Mouse (Mus musculus): ENCODE measurements at regions not wholly inside any gene's neighbourhood (a gene's known extent, or its start where the extent isn't known, plus 50 kb on each side); places are given as distances from the start of the nearest gene placed in this dataset.

DNA sequence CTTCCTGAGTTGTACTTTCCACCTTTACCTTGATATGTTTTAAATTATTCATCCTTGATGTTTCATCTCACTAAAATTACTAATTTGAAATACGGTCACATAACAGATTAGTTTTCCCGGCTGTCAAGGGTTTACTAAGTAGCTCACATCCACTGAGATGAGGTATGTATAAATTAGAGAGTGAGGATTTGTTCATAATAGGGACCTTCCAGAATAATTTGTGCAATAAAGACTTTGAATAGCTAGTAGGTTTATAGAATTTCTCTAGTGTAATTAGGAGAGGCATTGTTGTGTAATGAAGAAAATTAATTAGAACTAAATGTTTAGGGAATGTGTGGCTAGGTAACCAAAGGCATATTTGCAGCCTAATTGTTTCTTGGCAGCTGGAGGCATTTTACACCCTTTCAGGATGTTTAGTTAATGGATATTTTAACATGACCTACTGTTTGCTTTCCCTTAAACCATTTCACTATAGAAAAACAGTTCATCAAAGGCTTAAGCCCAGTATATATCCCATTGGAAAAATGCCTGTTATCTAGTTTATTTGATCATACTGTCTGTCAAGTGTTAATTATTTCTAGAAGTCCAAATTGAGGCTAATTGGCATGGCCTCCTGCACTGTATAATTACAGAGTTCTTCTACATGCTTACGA, 70.8 kb downstream of the Mat2b start:
- DNase-seq (ENCODE audit: low spot score), result no peak

DNA sequence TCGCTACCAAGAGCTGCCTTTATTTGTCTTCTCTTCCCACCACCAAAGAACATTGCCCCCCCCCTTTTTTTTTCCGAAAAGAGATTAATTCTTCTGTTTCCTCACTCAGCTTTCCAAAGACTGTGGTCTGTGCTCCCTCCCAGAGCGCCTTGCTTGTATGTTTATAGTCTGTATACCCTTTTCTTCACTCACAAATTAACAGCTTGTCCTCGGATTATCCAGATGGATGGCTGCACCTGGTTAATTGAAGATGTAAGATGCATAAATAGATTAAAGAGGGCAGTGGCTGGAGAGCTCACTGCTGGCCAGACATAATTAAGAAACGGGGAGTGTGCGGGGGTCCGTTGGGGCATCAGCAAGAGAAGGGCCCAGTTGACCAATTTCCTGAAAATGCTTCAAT, 75.0 kb downstream of the Mat2b start:
- DNase-seq (ENCODE audit: low spot score), result no peak

DNA sequence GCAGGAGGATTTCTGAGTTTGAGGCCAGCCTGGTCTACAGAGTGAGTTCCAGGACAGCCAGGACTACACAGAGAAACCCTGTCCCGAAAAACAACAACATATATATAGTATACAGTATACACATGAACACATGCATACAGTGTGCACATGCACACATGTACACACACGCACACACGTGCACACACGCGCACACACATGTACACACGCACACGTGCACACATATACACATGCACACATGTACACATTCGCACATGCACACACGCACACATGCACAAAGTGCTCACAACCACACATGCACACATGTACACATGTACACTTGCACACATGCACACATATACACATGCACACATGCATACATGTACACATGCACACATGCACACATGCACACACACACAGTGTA, 92.0 kb downstream of the Mat2b start:
- no peak for DNase-seq (ENCODE audit: low spot score)

DNA sequence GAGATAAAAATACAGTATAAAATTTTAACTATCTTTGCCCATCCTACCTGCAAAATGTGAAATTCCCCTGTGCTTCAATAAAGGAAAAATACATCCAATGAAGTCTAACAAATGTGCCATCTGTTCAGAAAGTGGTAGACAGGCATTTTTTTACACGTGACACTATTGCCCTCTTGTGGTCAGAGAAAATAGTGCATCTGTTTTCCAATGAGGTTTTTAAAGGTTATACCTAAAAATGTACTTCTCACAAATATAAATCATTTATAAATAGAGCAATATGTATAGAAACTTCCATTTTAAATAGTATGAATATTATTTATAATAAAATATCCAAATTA, 93.5 kb downstream of the Mat2b start:
- DNase-seq (ENCODE audit: low spot score), result peak; percentile 74

DNA sequence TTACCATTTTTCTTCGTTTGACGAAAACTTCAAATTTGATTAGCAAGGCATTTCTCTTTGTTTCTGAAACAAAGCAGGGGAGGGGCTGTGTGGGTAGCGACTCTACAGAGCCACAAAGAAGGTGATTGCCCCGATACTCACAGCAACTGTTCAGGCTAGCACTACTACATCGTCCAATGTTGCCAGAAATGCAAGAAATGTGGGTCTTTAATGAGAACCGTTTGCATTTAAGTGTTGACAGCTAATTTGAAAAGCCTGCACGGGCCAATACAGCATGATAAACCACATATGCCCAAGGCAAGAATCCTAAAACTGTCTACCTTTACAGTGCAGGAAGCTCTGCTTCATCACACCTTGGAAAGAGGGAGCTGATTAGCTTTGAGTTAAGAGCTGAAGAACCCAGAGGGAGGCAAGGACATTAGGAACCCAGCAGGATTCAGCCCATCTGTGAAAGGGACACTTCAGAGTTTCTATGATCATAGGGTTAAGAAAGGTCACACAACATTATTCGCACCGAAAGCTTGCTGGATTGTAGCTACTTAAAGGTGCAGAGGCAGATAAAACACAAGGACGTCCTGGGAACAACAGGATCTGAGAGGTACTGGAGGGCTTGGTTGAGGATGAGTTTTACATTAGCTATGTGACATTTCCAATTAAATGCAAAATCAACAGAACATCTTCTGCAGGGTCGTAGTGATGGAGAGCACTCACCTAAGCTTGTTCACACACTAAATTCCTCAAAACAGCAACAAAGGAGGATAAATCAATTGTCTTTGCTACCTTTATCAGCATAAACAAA, 94.0 kb downstream of the Mat2b start:
- no peak for DNase-seq (ENCODE audit: low spot score)

GRCm38 (mm10) chr11:40599956-40600772, 94.8 kb downstream of the Mat2b start:
- no peak for DNase-seq (ENCODE audit: low spot score)

DNA sequence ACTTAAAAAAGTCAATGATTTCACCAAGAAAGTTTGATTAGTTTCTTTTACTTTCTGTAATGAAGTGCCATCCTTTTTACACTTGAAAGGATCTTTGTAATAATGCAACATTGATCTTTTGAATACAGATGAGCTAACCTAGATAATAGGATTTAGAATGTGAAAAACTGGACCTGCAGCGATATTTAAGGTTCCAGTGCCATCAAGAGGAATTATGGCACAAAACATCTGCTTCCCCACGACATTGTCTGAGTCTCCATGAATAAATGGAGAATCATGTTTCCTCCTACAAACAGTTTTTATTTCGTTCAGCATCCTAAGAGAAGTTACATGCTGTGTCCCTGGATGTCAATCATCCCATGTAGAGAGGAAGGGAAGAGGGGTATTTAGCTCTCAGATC, 98.7 kb downstream of the Mat2b start:
- DNase-seq (ENCODE audit: low spot score), result no peak

DNA sequence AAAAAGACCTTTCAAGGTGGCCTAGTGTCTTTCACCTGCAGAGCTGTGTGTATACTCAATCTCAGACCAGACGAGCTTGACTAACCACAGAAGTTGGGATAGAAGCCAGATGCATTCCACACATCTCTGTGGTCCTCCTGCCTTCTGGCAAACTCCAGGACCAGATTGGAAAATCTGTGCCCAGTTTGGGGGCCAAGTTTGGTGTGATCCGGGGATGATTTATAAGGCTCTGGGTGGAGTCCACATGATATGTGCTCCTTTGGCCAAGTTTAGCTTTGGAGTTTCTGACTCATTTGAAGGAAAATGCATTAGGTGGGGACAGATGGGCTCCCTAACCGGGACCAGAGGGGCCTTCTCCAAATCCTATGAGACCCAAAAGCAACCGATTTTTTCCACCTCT, 102.9 kb downstream of the Mat2b start:
- DNase-seq (ENCODE audit: low spot score), result peak; percentile 7

DNA sequence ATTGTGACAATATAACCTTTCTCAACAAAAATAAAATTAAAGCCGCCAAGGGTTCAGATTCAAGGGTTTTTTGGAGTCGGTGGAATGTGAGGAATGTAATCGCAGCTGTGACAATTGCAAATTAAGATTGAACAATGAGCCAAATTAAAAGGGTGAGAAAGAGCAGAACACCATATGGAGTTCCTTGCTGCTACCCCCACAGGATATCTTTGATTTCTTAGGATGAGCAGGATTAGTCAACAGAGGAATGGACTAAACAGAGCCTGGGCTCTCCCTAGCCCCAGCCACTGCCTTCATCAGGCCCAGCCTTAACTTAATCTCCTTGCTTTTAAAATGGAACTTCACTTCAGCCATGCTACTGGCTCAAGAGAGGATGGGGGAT, 121.3 kb downstream of the Mat2b start:
- DNase-seq (ENCODE audit: low spot score), result no peak

- DNase-seq (ENCODE audit: low spot score), result no peak
Observed at GRCm38 (mm10) chr11:40572953-40573757, 121.8 kb downstream of the Mat2b start.

GRCm38 (mm10) chr11:40562866-40563265, 132.1 kb downstream of the Mat2b start:
- no peak for DNase-seq (ENCODE audit: low spot score)

- DNase-seq (ENCODE audit: low spot score), result no peak
Observed at GRCm38 (mm10) chr11:40561983-40562382, 133.0 kb downstream of the Mat2b start.

DNA sequence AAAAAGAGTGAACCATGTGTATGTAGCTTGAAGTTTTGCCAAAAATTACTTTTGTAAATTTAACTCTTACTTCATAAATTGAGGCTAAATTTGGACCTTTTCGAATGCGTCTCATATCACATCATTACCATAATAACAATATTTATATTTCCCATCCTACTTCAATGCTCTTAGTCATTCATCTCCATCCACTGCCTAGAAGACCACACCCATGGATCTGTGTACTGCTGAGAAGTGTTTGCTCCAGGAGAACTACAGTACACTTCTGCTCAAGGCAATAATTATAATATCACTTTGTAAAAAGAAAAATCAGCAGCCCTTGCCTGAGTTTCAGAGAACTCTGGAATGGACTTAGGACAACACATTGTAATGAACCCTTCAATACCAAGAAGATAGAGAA, 133.6 kb downstream of the Mat2b start:
- no peak for DNase-seq (ENCODE audit: low spot score)

DNA sequence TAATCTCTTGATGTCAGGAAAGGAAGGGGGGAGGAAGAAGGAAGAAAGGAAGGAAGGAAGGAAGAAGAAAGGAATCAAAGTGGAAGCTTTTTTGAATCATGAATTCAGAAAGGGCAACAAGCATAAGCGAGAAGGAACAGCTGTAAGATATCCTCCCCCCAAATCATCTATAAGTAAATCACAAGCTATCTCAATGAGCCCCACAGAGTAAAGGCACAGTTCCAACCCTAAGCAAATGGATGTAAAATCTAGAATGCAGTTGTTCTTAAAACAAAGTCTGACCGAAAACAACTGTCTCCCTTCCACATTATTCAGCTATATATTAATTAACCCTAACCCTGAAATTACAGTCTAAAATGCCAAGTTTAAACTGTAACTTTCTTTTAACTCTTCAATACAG, 136.5 kb downstream of the Mat2b start:
- no peak for DNase-seq (ENCODE audit: low spot score)

DNA sequence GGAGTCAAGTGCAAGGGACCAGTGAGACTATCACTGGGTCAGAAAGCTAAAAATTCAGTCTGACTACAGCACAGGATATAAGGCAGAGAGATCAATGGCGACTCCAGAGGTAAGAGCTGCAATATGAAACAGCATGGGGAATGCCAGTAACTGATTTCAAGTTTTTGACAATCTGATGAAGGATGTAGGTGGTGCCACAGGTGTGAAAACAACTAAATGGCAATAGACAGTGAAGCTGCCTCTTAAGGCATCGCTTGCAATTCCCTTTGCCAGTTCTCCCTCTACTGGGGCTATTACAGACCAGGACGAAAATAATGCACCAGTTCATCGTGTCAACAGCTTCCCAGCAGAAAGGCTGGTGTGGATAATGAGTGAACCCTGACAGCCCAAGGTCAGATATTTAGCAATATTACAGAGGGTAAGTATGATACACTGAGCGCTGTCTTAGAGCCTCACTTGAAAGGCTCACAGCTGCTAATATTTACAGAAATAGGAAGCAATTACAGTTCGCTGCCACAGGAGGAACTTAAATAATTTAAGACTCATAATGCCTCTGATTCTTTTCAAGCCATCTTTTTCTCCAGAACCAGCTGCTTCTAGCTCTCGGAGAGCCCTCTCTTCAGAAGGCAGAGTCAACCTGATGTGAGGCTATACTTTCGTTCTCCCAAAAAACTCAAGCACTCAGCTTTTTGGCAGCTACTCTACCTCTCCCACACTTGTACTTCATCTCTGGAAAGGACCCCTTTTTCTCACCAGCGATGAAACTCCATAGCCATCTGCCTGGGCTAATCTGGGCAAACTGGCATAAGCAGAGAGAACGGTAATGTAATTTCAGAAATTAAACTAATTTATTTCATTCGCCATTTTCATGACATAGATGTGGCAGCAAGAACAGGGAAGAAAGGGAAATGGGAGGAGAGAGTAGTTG, 139.9 kb downstream of the Mat2b start:
- DNase-seq (ENCODE audit: low spot score), result no peak

- DNase-seq (ENCODE audit: low spot score), result no peak
Observed at GRCm38 (mm10) chr11:40552054-40552453, 142.9 kb downstream of the Mat2b start.

GRCm38 (mm10) chr11:40546596-40546995, 148.4 kb downstream of the Mat2b start:
- DNase-seq (ENCODE audit: low spot score), result no peak

- DNase-seq (ENCODE audit: low spot score), result no peak
Observed at GRCm38 (mm10) chr11:40545537-40545936, 149.5 kb downstream of the Mat2b start.

DNA sequence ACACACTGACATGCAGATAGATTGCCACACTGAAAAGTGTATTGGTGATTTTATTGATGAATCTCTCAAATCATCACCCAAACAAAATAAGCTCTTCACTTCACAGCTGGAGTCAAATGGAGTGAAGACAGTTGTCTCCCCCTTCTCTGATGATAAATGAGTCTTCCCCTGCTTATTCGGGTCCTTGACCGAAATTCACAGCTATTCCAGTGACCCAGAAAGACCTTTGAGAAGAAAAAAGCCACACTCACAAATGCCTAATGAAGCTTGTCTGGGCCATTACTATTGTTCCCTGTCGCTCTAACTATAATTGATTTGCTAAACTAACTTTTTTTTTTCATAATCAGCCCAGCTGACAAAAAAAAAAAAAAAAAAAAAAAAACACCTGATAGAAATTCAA, 154.8 kb downstream of the Mat2b start:
- DNase-seq (ENCODE audit: low spot score), result no peak

DNA sequence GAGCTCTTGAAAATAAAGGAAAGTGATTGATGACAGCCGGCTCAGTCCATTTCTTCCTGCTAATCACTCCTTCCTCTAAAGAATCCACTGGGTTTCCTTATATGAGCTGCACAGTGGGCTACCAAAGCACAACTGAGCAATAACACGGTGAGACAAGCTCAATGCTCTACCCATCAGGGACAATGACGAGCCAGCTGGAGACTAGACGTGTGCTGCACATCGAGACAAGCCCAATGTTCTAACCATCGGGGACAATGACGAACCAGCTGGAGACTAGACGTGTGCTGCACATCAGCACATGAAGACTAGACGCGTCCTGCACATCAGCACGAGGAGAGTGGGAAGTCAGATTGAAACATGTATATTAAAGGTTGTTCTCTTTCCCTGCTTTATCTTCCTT, 155.2 kb downstream of the Mat2b start:
- DNase-seq (ENCODE audit: low spot score), result no peak

GRCm38 (mm10) chr11:40536236-40536765, 158.7 kb downstream of the Mat2b start:
- no peak for DNase-seq (ENCODE audit: low spot score)

All from adipocyte (in vitro differentiated cells).